Mouse (Mus musculus) bone marrow, adult 2 months (tissue): ENCODE data around the gene Myadm. TPM values are rescaled to one million over a fixed set of nuclear protein-coding genes. Genes with fewer than 3 reads are reported as not detected.
A peak's percentile ranks its signal among the peaks of the same experiment; 100 is the strongest.

ENCODE experiments used
- H3K27ac ChIP-seq: fragments of 200-500 bp; 2 replicates; pipeline ENCODE4 v1.5.1; 2012; ENCODE audit warnings: low read depth, mild to moderate bottlenecking, control low read depth, inconsistent platforms, low read length; ENCODE audit not compliant: control insufficient read depth, poor library complexity, insufficient read depth
- H3K4me1 ChIP-seq: fragments of 200-500 bp; 2 replicates; pipeline ENCODE4 v1.6.1; 2011; ENCODE audit warnings: low read length; ENCODE audit not compliant: control insufficient read depth, insufficient read depth
- H3K4me3 ChIP-seq: fragments of 200-500 bp; replicated peaks from 2 replicates; pipeline ENCODE3; 2011; ENCODE audit warnings: mild to moderate bottlenecking, low read depth, low read length, control low read depth; ENCODE audit not compliant: control insufficient read depth
- CTCF ChIP-seq: fragments of 200-500 bp; IDR thresholded peaks from 2 replicates; pipeline ENCODE4 v1.5.1; 2011; ENCODE audit warnings: low read length, control low read depth; ENCODE audit not compliant: control insufficient read depth, insufficient read depth
- POLR2A ChIP-seq: fragments of 200-500 bp; IDR thresholded peaks from 2 replicates; pipeline ENCODE4 v1.6.1; 2011; ENCODE audit warnings: low read depth, mild to moderate bottlenecking, control low read depth, low read length, borderline replicate concordance; ENCODE audit not compliant: control insufficient read depth
- WGBS: fragments of 180-500 bp; shearing (Covaris S2); methylation state at CpG from one replicate; pipeline ENCODE4 v1.1.7; 2018; 5-methylcytosine and 5-hydroxymethylcytosine counted together
- polyA plus RNA-seq: library from polyadenylated mRNA; stranded (reverse); fragments of >200 nt; gene quantifications from 2 replicates; pipeline ENCODE4 v1.2.4, GENCODE M21; 2011; ENCODE audit warnings: low replicate concordance; ENCODE audit not compliant: missing spikeins, insufficient read depth, insufficient read length

Gene Myadm
- polyA plus RNA-seq, 1 experiment = 19.7 TPM

- Histone ChIP-seq H3K27ac (no peak overlapping the region), H3K4me1 (no peaks in the 10 kb centered on the region), H3K4me3 (no peak overlapping the region)
- TF ChIP-seq CTCF = no peak
- no peak for TF ChIP-seq POLR2A
- 66% methylated on average over 5 of the region's 5 CpGs for WGBS
These were observed 25.2 kb downstream of the Myadm start for GRCm38 (mm10) chr7:3314121-3314520.

GRCm38 (mm10) chr7:3317704-3318103 is 28.8 kb downstream of the Myadm start:
- 56% methylated on average over 4 of the region's 4 CpGs for WGBS
- Histone ChIP-seq H3K4me1 (no peaks in the 10 kb centered on the region), H3K27ac (no peak overlapping the region), H3K4me3 (no peak overlapping the region)
- no peak for TF ChIP-seq POLR2A
- TF ChIP-seq CTCF = no peak

GRCm38 (mm10) chr7:3320856-3321255 is 32.0 kb downstream of the Myadm start:
- no peak overlapping the region for H3K4me3 ChIP-seq

GRCm38 (mm10) chr7:3323826-3324225 is 34.9 kb downstream of the Myadm start:
- no peak for TF ChIP-seq POLR2A

More at GRCm38 (mm10) chr7:3320856-3321255, 32.0 kb downstream of the Myadm start:
- Histone ChIP-seq H3K4me1 (no peaks in the 10 kb centered on the region), H3K27ac (no peak overlapping the region)
- no peak for TF ChIP-seq POLR2A
- TF ChIP-seq CTCF = no peak
- 67% methylated on average over 3 of the region's 3 CpGs for WGBS

GRCm38 (mm10) chr7:3327961-3328360 is 39.1 kb downstream of the Myadm start:
- WGBS = 68% methylated on average over 4 of the region's 4 CpGs
- no peak overlapping the region for H3K27ac ChIP-seq
- no peak for TF ChIP-seq CTCF
- no peak for TF ChIP-seq POLR2A
- H3K4me1 ChIP-seq = no peaks in the 10 kb centered on the region
- no peak overlapping the region for H3K4me3 ChIP-seq

More at GRCm38 (mm10) chr7:3323826-3324225, 34.9 kb downstream of the Myadm start:
- no peak overlapping the region for H3K4me3 ChIP-seq
- WGBS = 86% methylated on average over 1 of the region's 1 CpGs
- H3K4me1 ChIP-seq = no peaks in the 10 kb centered on the region
- no peak overlapping the region for H3K27ac ChIP-seq

GRCm38 (mm10) chr7:3329776-3330546 is 41.1 kb downstream of the Myadm start:
- TF ChIP-seq POLR2A = 0 out of 2 replicates have a peak, but pooled peaks have one; percentile 23
- peak; percentile 95 for TF ChIP-seq CTCF
- Histone ChIP-seq H3K4me1 (no peaks in the 10 kb centered on the region), H3K27ac (no peak overlapping the region), H3K4me3 (no peak overlapping the region)
- 20% methylated on average over 31 of the region's 31 CpGs for WGBS

- no peak overlapping the region for H3K27ac ChIP-seq
- TF ChIP-seq CTCF (no peak), POLR2A (no peak)
- WGBS = 40% methylated on average over 6 of the region's 6 CpGs
- no peaks in the 10 kb centered on the region for H3K4me1 ChIP-seq
- no peak overlapping the region for H3K4me3 ChIP-seq
These were observed 42.3 kb downstream of the Myadm start for GRCm38 (mm10) chr7:3331171-3331570.

- H3K4me3 ChIP-seq = no peak overlapping the region
These were observed 42.8 kb downstream of the Myadm start for GRCm38 (mm10) chr7:3331581-3332223.

More at GRCm38 (mm10) chr7:3331581-3332223, 42.8 kb downstream of the Myadm start:
- no peaks in the 10 kb centered on the region for H3K4me1 ChIP-seq
- no peak for TF ChIP-seq CTCF
- TF ChIP-seq POLR2A = no peak
- no peak overlapping the region for H3K27ac ChIP-seq
- WGBS = 3% methylated on average over 27 of the region's 27 CpGs
